Comparison of ENCODE assay signal across 17 mouse cellular contexts in genomic region chr17:10112118-10112517, GRCm38 (mm10).
"Had no signal": no experiment of that assay in that cellular context is flagged by ENCODE, and none has a peak within 500 bp of the region (broad histone marks: within the 10 kb centered on the region; RNA-seq: fewer than 3 reads in every experiment).

No protein-coding gene starts in this region.

- H3K27ac ChIP-seq: limb, embryonic 12.5 days; liver, embryonic 13.5 days; lung, embryonic 15.5 days; macrophage; midbrain, embryonic 12.5 days; stomach, embryonic 15.5 days had no signal

- H3K27me3 ChIP-seq: limb, embryonic 12.5 days; liver, embryonic 13.5 days; lung, embryonic 15.5 days; megakaryocyte, embryonic 14.5 days; stomach, embryonic 15.5 days had no signal

- H3K4me1 ChIP-seq: limb, embryonic 12.5 days; liver, embryonic 13.5 days; lung, embryonic 15.5 days; stomach, embryonic 15.5 days had no signal

- H3K9ac ChIP-seq: limb, embryonic 12.5 days; liver, embryonic 13.5 days; liver, postnatal 0 days; lung, embryonic 15.5 days; midbrain, embryonic 12.5 days; stomach, embryonic 15.5 days had no signal

- H3K4me3 ChIP-seq: limb, embryonic 12.5 days; liver, embryonic 13.5 days; lung, embryonic 15.5 days; megakaryocyte, embryonic 14.5 days; midbrain, embryonic 12.5 days; stomach, embryonic 15.5 days had no signal

- H3K4me2 ChIP-seq: limb, embryonic 12.5 days; liver, embryonic 13.5 days; lung, embryonic 15.5 days; midbrain, embryonic 12.5 days; stomach, embryonic 15.5 days had no signal

- DNase-seq: kidney, postnatal 25 days; layer of hippocampus, adult 9-11 months; layer of hippocampus, postnatal 36 days; liver; liver, embryonic 13.5 days; liver, postnatal 0 days; lung, postnatal 14 days; right cerebral cortex, postnatal 14 days; thymus, adult 2 months; thymus, postnatal 25 days had no signal

- H3K9me3 ChIP-seq: limb, embryonic 12.5 days; liver, embryonic 13.5 days; lung, embryonic 15.5 days; midbrain, embryonic 12.5 days; stomach, embryonic 15.5 days had no signal

- ATAC-seq: liver, postnatal 0 days; midbrain, embryonic 16.5 days had no signal

- H3K36me3 ChIP-seq: limb, embryonic 12.5 days; liver, embryonic 13.5 days; lung, embryonic 15.5 days; midbrain, embryonic 12.5 days; stomach, embryonic 15.5 days had no signal
